Mouse (Mus musculus) kidney, adult 11 months (tissue): ENCODE data around the gene Selenos.

Source experiments
- DNase-seq: peaks from one replicate; pipeline ENCODE4 v3.0.0; 2022

Selenos gene

DNA sequence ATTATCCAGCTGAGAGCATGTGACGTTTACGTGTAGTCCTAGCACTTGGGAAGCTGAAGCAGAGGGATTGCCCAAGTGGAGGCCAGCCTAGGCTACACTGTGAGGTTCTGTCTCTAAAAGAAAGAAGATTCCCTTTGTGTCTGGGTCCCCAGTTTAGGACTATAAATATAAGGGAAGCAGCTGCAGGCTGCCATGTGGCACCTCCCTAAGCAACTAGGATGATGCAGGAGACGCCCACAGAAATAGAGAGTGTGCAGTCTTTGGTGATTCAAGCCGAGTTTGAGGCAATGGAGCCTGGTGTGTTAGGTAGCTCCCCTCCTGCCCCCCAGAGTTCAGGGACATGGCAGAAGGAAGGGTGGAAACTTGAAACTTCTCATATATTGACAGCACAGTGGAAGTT is 8.2 kb downstream of the Selenos start:
- DNase-seq, result no peak

GRCm38 (mm10) chr7:66088077-66088476 is 8.6 kb downstream of the Selenos start:
- DNase-seq, result no peak

GRCm38 (mm10) chr7:66090676-66091190 is 11.3 kb downstream of the Selenos start:
- DNase-seq, result peak; percentile 30

- DNase-seq, result no peak
Measured at GRCm38 (mm10) chr7:66091553-66091952, 12.1 kb downstream of the Selenos start.

DNA sequence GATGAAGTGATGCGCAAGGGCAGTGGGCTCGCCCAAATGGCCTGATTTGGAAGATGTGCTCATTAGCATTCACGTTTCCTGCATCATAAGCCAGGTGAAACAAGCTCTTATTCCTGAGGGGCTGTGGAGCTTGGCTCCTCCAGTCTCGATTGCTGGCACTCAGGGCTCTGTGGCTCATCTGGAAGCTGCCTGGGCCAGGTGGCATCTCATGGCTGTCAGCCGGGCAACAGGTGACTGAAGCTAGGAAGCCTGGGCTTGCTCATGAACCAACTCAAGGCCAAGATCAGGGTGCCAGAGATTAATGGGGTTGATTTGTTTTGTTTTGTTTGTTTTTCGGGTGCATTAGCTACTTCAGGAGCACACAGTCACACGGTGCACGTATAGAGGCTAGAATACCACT is 13.2 kb downstream of the Selenos start:
- no peak for DNase-seq

DNA sequence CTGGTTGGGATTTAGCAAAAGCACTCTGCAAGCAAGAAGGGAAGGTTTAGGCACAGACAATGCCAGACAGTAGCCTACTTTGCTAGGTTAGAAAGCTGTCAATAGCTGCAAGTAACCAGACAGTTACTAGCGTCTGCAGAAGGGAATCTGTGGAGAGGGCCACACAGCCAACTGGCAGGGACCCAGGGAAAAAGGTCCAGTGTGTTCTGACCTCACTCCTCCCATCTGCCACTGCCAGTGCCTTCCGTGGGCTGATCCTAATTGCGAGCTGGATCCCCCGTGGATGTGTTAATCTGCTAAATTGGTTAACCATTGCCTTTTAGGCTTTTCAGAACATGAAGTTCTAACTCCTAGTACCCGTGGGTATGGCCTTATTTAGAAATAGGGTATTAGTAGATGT is 14.7 kb downstream of the Selenos start:
- DNase-seq, result no peak

DNA sequence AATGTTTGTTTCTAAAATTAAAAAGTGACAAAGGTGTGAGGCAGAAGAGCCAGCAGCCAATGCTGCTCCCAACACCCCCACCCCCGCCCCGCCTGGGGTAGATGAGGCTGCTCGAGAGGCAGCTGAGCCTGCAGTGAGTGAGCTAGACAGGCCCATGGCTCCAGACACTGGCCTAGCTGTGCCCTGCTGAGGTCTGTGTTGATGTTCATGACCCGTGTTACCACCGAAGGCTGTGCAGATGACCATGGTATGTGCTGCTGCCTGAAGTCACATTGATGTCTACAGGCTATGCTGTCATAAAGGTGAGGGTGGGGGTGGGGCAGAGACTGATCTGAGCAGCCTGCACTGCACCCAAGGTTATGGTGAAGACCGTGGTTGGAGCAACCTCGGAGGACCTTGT is 19.4 kb downstream of the Selenos start:
- DNase-seq, result no peak

DNA sequence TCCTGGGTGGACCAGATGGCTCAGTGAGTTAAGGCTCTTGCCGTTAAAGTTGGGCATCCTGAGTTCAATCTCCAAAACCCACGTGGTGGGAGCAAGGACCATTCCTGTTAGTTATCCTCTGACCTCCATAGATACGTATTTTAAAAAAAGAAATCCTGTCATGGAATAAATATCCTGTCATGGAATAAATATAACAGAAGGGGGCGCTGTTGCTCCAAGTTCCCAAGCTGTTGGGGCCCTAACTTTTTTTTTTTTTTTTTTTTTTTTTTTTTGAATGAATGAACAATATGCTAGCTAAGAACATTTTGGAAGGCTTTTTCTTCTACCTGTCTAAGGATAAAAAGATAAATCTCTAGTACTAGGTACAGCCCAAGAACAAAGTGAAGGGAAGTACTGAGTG is 22.4 kb downstream of the Selenos start:
- DNase-seq, result no peak

- no peak for DNase-seq
Measured at GRCm38 (mm10) chr7:66104531-66104930, 25.1 kb downstream of the Selenos start.

DNA sequence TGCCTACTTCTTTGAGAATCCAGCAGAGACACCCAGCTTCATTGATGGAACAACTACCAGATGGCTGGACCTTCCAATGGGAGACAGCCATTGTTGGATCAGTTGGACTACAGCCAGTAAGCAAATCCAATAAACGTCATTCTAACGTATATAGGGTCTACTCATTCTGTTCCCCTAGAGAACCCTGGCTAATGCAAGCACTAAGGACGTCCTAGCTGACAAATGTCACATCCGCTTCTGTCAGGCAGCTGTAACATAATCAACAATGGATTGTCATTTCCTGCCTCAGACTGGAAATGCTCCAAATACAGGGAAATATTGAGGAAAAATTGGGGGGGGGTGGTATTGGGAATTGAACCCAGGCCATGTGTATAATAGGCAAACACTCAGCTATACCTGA is 26.3 kb downstream of the Selenos start:
- no peak for DNase-seq

- DNase-seq, result peak; percentile 20
Measured at GRCm38 (mm10) chr7:66106581-66107056, 27.2 kb downstream of the Selenos start.

DNA sequence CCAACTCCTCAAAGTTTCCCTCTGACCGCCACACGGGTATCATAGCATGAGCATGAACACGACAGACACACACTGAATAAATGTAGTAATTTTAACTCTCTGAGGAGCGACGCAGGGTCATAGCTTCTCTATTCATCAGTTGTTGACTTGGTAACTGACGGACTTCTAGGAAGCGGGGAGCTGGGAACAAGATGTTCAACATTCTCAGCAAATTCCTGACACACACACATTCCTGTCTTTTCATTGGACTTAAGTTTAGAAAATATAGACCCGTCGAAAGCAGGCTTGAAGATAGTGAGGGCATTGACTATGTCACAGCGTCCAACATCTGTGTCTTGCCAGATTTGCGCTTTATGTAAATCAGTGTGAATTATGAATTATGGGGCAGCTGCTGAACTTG is 27.8 kb downstream of the Selenos start:
- DNase-seq, result no peak

DNA sequence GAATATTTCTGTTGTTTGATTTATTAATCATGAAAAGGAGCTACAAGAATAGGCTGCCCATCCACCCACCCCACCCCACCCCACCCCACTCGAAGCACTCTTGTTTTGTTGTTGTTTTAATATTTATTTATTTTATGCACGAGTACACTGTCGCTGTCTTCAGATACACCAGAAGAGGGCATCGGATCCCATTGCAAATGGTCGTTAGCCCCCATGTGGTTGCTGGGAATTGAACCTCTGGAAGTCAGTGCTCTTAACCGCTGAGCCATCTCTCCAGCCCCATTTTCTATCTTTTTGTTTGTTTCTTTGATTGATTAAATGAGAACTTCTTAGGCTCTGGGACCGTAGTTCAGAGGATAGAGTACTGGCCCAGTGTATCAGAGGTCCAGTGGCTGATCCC is 28.5 kb downstream of the Selenos start:
- no peak for DNase-seq

DNA sequence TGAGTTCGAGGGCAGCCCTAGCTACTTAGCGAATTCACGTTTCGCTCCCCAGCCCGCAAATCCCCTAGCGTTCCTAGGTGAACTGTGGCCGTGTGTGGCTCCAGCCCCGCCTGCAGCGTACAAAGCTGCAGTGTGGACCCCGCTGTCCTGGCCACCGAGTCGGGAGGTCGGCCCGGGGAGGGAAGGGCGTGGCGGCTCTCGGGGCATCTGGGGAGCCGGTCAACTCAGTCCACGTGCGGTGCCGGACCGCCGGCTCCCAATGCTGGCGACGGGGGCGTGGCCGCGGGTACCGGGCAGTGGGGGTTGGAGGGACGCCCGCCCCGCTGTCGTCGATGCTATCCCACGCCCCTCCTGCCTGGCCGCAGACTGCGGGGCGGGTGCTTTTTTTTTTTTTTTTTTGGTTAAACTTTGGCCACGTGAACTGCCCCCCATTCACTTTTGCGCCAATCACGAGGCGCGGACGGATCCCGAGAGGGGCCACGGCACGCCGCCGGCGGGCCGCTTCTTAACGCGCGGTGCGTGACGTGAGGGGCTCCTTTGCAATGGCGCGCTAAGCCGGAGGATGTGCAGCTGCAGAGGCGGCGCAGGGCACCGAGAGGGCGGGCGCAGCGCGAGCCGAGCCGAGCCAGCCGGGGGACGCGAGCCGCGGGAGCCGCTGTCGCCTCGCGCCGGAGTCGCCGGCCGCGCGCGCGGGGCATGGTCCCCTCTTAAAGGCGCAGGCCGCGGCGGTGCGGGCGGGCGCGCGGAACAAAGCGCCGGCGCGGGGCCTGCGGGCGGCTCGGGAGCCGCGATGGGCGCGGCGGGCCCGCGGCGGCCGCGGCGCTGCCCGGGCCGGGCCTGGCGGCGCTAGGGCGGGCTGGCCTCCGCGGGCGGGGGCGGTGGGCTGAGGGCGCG is 29.8 kb downstream of the Selenos start, which contains the start of gene Chsy1:
Chsy1 (plus strand) TSS at position 555 of the 894 bp plus-strand sequence.
- peak; percentile 85 for DNase-seq

- DNase-seq, result no peak
Measured at GRCm38 (mm10) chr7:66109855-66110635, 30.6 kb downstream of the Selenos start.

- DNase-seq, result no peak
Measured at GRCm38 (mm10) chr7:66110636-66111112, 31.2 kb downstream of the Selenos start.

DNA sequence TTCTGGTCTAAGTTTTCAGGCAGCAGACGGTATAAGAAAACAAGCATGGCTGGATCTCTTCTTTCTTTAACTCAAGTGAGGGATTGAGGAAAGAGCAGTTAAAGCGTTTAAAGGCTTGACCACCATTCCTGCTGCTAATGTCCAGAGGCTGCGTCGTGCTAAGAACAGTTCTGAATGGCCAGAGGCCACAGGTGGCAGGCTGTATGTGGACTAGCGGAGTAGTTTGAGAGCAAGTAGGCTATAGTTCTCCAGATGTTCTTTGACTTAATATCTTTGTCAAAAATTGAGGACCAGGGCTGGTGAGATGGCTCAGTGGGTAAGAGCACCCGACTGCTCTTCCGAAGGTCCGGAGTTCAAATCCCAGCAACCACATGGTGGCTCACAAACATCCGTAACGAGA is 31.8 kb downstream of the Selenos start:
- no peak for DNase-seq

- DNase-seq, result no peak
Measured at GRCm38 (mm10) chr7:66113561-66113960, 34.1 kb downstream of the Selenos start.

- no peak for DNase-seq
Measured at GRCm38 (mm10) chr7:66115821-66116343, 36.4 kb downstream of the Selenos start.

- DNase-seq, result no peak
Measured at GRCm38 (mm10) chr7:66116906-66117482, 37.5 kb downstream of the Selenos start.

DNA sequence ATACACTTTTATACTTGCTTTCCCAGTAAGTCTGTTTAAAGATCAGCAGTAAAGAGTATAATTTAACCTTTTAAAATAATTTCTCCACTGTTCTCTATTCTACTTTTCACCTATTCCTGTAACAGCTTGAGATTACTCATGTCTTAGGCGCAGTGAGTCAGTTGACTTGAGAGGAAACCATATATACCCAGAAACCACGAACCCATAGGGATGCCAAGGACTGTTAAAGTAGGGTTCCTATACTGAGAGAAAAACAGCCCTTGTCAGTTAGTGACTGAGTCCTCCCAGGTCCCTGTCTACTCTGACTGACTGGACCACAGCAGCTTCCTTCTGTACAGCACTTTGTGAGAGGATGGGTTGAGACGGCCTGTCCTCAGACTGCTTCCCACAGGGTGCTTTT is 38.6 kb downstream of the Selenos start:
- DNase-seq, result no peak

DNA sequence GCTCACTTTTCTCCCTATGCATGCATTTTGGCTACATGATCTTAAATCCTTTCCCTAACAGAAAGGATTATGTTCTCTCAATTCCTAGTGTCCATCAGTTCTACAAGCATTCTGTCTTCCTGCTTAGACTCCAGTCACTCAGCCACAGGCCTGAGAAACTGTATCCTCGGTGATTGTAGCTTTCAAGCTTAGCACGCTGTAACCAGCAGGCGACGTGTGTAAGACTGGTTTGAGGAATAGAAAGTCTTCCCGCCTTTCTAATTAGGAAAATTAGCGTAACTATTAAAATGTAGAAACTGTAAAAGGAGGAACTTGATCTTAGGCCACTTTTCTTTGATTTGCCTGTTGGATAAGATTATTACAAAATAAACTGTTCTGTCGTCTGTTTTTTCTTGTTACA is 39.3 kb downstream of the Selenos start:
- DNase-seq, result no peak

GRCm38 (mm10) chr7:66120139-66120538 is 40.7 kb downstream of the Selenos start:
- no peak for DNase-seq
